Mouse (Mus musculus) brain, embryonic 14.5 days (tissue): ENCODE measurements around the gene Itm2b.

Experiments
- CTCF ChIP-seq: fragments of 200-500 bp; IDR thresholded peaks from 2 replicates; pipeline ENCODE4 v1.5.1; 2012; ENCODE audit warnings: inconsistent platforms, mild to moderate bottlenecking, moderate library complexity, borderline replicate concordance; ENCODE audit not compliant: insufficient read depth, insufficient read length; ENCODE audit errors: extremely low read depth
- POLR2A ChIP-seq: fragments of 200-500 bp; IDR thresholded peaks from 2 replicates; pipeline ENCODE4 v1.6.1; 2012; ENCODE audit warnings: mild to moderate bottlenecking, inconsistent platforms, borderline replicate concordance; ENCODE audit not compliant: poor library complexity, insufficient read depth, insufficient read length, severe bottlenecking; ENCODE audit errors: extremely low read depth

DNA sequence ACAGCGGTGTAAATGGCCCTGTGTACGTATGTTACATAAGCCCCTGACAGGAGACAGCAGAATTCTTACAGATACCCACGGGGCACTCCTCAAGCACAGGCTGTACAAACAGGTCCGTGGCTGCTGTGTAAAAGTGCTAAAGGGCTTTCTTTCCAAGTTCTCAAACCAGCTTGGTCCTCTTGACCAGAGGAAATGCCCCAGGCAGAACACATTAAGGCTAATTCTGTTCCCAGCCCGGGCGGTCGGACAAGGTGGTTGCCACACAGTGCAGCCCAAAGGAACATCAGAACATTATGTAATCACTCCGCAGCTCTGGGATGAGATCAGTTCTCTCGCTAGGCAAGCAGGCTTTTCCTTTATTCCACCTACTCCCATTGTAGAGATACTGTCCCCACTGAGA, 2.4 kb downstream of the Itm2b start:
- TF ChIP-seq CTCF (no peak), POLR2A (no peak)
